Mouse (Mus musculus) forebrain, embryonic 12.5 days (tissue): Measurements from ENCODE around the gene Cd44. TPM values are rescaled to one million over a fixed set of nuclear protein-coding genes. Genes with fewer than 3 reads are reported as not detected.

Experiments used
- ATAC-seq: fragments of 200-750 bp; cut with Nextera tagmentation; 2 replicates; pipeline ENCODE4 v1.8.0; 2017; ENCODE audit warnings: moderate TSS enrichment; ENCODE audit not compliant: low FRiP score
- H3K27ac ChIP-seq: fragments of 300-500 bp; sonication (generic); 2 replicates; pipeline ENCODE4 v1.5.1; 2016; ENCODE audit warnings: mild to moderate bottlenecking
- H3K27me3 ChIP-seq: fragments of 300-500 bp; sonication (generic); 2 replicates; pipeline ENCODE4 v1.6.1; 2016; ENCODE audit warnings: mild to moderate bottlenecking
- H3K36me3 ChIP-seq: fragments of 300-500 bp; sonication (generic); replicated peaks from 2 replicates; pipeline ENCODE4 v1.6.1; 2016; ENCODE audit warnings: mild to moderate bottlenecking
- H3K4me1 ChIP-seq: fragments of 300-500 bp; sonication (generic); 2 replicates; pipeline ENCODE4 v1.6.1; 2016
- H3K4me2 ChIP-seq: fragments of 300-500 bp; sonication (generic); 2 replicates; pipeline ENCODE4 v1.6.1; 2016; ENCODE audit warnings: mild to moderate bottlenecking, moderate library complexity
- H3K4me3 ChIP-seq: fragments of 300-500 bp; sonication (generic); replicated peaks from 2 replicates; pipeline ENCODE4 v1.5.1; 2016; ENCODE audit warnings: mild to moderate bottlenecking
- H3K9ac ChIP-seq: fragments of 300-500 bp; sonication (generic); 2 replicates; pipeline ENCODE4 v1.6.1; 2016; ENCODE audit warnings: mild to moderate bottlenecking
- H3K9me3 ChIP-seq: fragments of 300-500 bp; sonication (generic); 2 replicates; pipeline ENCODE4 v1.6.1; 2016
- WGBS: fragments of 180-500 bp; shearing (Covaris S2); methylation state at CpG from one replicate; pipeline ENCODE4 v1.1.7; 2016; 5-methylcytosine and 5-hydroxymethylcytosine counted together
- polyA plus RNA-seq: library from polyadenylated mRNA; unstranded; fragments of >200 nt; fragmentation: Nextera tagmentation; extraction: Ambion mirVana; gene quantifications from 2 replicates; pipeline ENCODE4 v1.2.1, GENCODE M21; 2016

Gene Cd44
- polyA plus RNA-seq, 1 experiment from 2014 or later, result 1.9 TPM

DNA sequence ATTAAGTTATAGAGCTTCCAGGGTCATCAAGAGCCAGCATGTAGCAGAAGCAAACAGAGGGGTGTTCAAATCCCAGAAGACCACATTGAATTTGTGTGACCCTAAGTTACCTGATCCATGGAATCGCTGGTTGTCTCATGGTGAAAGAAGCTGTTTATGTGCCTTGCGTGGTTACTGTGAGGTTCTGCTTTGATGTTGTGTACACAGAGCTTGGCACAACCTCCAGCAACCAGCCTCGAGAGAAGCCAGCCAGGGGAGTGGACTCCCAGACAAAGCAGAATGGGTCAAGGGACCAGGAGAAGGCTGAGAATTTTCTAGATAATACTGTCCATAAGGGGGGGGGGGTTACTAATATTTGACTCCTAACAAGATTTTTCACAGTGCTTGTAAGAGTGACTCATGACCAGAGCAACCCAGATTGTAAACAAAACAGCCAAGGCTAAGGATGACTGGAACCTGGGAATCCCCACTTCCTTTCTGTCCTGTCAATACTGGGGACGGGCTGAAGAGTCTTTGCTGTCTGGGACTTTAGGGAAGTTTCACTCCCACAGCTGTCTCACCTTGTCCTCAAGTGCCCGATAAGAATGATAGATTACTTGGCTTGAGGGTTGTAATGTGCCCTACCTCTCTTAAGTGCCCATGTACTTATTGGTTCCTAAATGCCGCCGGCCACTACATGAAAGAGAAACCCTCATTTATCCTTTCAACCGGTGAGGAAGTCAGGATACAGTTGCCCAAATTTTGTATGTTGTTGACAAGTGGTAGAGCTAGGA lies 136.7 kb downstream of the Cd44 start:
- H3K4me1 ChIP-seq, result no peaks in the 10 kb centered on the region
- H3K27me3 ChIP-seq, result no peaks in the 10 kb centered on the region
- H3K9ac ChIP-seq, result no peak overlapping the region
- H3K27ac ChIP-seq, result no peak overlapping the region
- H3K4me2 ChIP-seq, result no peak overlapping the region
- ATAC-seq, result no peak
- no peaks in the 10 kb centered on the region for H3K9me3 ChIP-seq
- H3K4me3 ChIP-seq, result no peak overlapping the region
- peaks cover 7% of the 10 kb centered on the region for H3K36me3 ChIP-seq
- WGBS, result 89% methylated on average over 8 of the region's 8 CpGs

DNA sequence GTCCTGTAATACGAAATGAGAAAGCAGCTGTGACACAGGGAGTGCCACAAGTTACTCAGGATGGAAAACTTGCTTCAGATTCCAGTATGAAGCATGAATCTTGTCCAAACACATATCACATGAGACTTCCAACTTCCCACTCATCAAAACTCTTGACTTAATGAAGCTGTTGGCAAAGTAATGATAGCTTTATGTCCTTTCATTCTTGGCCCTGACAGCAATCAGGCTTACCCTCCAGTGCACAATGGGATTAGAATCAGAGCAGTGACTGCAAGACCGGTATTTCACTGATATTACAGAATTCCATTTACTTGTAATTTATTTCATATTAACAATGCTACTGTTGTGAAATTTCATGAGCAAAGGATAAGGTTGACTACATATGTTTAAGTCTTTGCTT lies 137.5 kb downstream of the Cd44 start:
- Histone ChIP-seq H3K4me3 (no peak overlapping the region), H3K4me1 (no peaks in the 10 kb centered on the region), H3K4me2 (no peak overlapping the region), H3K27ac (no peak overlapping the region), H3K9ac (no peak overlapping the region), H3K36me3 (no peaks in the 10 kb centered on the region), H3K27me3 (no peaks in the 10 kb centered on the region), H3K9me3 (no peaks in the 10 kb centered on the region)
- ATAC-seq, result no peak
- 85% methylated on average over 2 of the region's 2 CpGs for WGBS

DNA sequence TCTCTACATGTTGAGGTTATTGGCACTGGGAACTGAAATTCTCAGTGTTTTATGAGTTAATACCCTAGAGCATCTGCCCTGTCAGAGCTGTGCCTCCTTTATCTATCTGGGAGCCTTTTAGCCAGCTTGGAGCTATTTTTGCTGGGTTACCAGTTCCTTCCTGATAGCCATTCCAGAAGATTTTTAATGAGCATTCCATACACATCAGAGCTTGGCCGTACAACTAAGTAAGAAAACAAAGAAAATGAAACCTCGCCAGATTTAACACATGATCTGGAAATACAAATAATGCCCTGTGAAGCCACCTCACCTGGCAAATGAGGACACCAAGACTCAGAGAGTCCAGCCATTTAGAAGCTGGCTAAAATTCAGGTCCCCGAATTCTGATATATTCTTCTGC lies 138.3 kb downstream of the Cd44 start:
- H3K4me2 ChIP-seq, result no peak overlapping the region
- no peak overlapping the region for H3K27ac ChIP-seq
- WGBS, result 85% methylated on average over 3 of the region's 3 CpGs
- H3K9me3 ChIP-seq, result no peaks in the 10 kb centered on the region
- no peak for ATAC-seq
- no peaks in the 10 kb centered on the region for H3K36me3 ChIP-seq
- H3K27me3 ChIP-seq, result no peaks in the 10 kb centered on the region
- no peak overlapping the region for H3K9ac ChIP-seq
- H3K4me3 ChIP-seq, result no peak overlapping the region
- no peaks in the 10 kb centered on the region for H3K4me1 ChIP-seq

Other genes with a start within 250 kb of the Cd44 start
- 12.1 and 13.1 TPM in 2 replicates for gene Slc1a2, start 243.0 kb downstream of the Cd44 start, polyA plus RNA-seq
- gene Pdhx, start 171.8 kb upstream of the Cd44 start, polyA plus RNA-seq, result 47.8 and 48.9 TPM in 2 replicates
- 43.0 and 48.7 TPM in 2 replicates for gene Apip, start 172.0 kb upstream of the Cd44 start, polyA plus RNA-seq